Mouse (Mus musculus) intestine, embryonic 14.5 days (tissue): Measurements from ENCODE around the gene Ahnak2. TPM values are rescaled to one million over a fixed set of nuclear protein-coding genes. Genes with fewer than 3 reads are reported as not detected.
"Not testable (repeated sequence)": the region's sequence is repeated elsewhere in the genome, so short reads cannot be mapped to it uniquely, and the experiment has no call there.

Experiments
- ATAC-seq: fragments of 200-750 bp; cut with Nextera tagmentation; replicated peaks from 2 replicates; pipeline ENCODE4 v1.8.0; 2017; ENCODE audit warnings: low read depth, moderate number of reproducible peaks, moderate TSS enrichment, moderate library complexity; ENCODE audit not compliant: low FRiP score, low TSS enrichment
- DNase-seq: peaks from one replicate; pipeline ENCODE4 v3.0.0-alpha.2; 2018; ENCODE audit warnings: low spot score
- H3K27ac ChIP-seq: fragments of 300-500 bp; sonication (generic); 2 replicates; pipeline ENCODE4 v1.5.1; 2014; ENCODE audit warnings: low read depth, mild to moderate bottlenecking, control low read depth
- H3K27me3 ChIP-seq: fragments of 300-500 bp; sonication (generic); replicated peaks from 2 replicates; pipeline ENCODE4 v1.6.1; 2014; ENCODE audit warnings: low read length, control low read depth; ENCODE audit not compliant: control insufficient read depth, insufficient read depth
- H3K36me3 ChIP-seq: fragments of 300-500 bp; sonication (generic); 2 replicates; pipeline ENCODE4 v1.6.1; 2014; ENCODE audit warnings: low read length, control low read depth; ENCODE audit not compliant: control insufficient read depth, insufficient read depth
- H3K4me1 ChIP-seq: fragments of 300-500 bp; sonication (generic); replicated peaks from 2 replicates; pipeline ENCODE4 v1.6.1; 2014; ENCODE audit warnings: low read length, control low read depth, mixed read lengths; ENCODE audit not compliant: control insufficient read depth, insufficient read depth
- H3K4me2 ChIP-seq: fragments of 300-500 bp; sonication (generic); 2 replicates; pipeline ENCODE4 v1.6.1; 2014; ENCODE audit warnings: low read length
- H3K4me3 ChIP-seq: fragments of 300-500 bp; sonication (generic); 2 replicates; pipeline ENCODE4 v1.5.1; 2014; ENCODE audit warnings: low read depth, low read length, control low read depth, mixed read lengths
- H3K9ac ChIP-seq: fragments of 300-500 bp; sonication (generic); 2 replicates; pipeline ENCODE4 v1.6.1; 2014; ENCODE audit warnings: mild to moderate bottlenecking, low read length
- H3K9me3 ChIP-seq: fragments of 300-500 bp; sonication (generic); 2 replicates; pipeline ENCODE4 v1.6.1; 2016; ENCODE audit warnings: low read length, control low read depth; ENCODE audit not compliant: control insufficient read depth
- WGBS: fragments of 180-500 bp; shearing (Covaris S2); extraction: QIAGEN DNeasy Blood & Tissue Kit; methylation state at CpG from one replicate; pipeline ENCODE4 v1.1.7; 2014; 5-methylcytosine and 5-hydroxymethylcytosine counted together
- polyA plus RNA-seq: library from polyadenylated mRNA; unstranded; fragments of >200 nt; fragmentation: Nextera tagmentation; extraction: Ambion mirVana; gene quantifications from 2 replicates; pipeline ENCODE4 v1.2.1, GENCODE M21; 2014

Ahnak2 gene
- polyA plus RNA-seq, 1 experiment from 2014 or later = 2.9 TPM

- Histone ChIP-seq H3K4me2 (no peak overlapping the region; the same call in 1 of the 2 replicates), H3K4me3 (no peak overlapping the region), H3K27me3 (no peaks in the 10 kb centered on the region), H3K36me3 (peaks cover 52% of the 10 kb centered on the region), H3K9ac (no peak overlapping the region), H3K27ac (no peak overlapping the region), H3K9me3 (no peaks in the 10 kb centered on the region), H3K4me1 (peaks cover 40% of the 10 kb centered on the region)
- 86% methylated on average over 5 of the region's 5 CpGs for WGBS
- ATAC-seq (no peak), DNase-seq (no peak)
These were observed 23.4 kb upstream of the Ahnak2 start for GRCm38 (mm10) chr12:112825901-112826300.

GRCm38 (mm10) chr12:112823221-112823620, 20.8 kb upstream of the Ahnak2 start:
- no peak overlapping the region for H3K4me2 ChIP-seq
- peaks cover 33% of the 10 kb centered on the region for H3K4me1 ChIP-seq
- peaks cover 79% of the 10 kb centered on the region for H3K36me3 ChIP-seq
- DNase-seq (no peak), ATAC-seq (no peak)
- H3K9ac ChIP-seq = no peak overlapping the region
- WGBS = 63% methylated on average over 4 of the region's 4 CpGs
- no peak overlapping the region for H3K27ac ChIP-seq
- H3K9me3 ChIP-seq = no peaks in the 10 kb centered on the region
- H3K27me3 ChIP-seq = no peaks in the 10 kb centered on the region
- no peak overlapping the region for H3K4me3 ChIP-seq

GRCm38 (mm10) chr12:112822676-112823075, 20.2 kb upstream of the Ahnak2 start:
- DNase-seq = no peak
- no peak for ATAC-seq

GRCm38 (mm10) chr12:112821974-112822373, 19.5 kb upstream of the Ahnak2 start:
- H3K36me3 ChIP-seq = peaks cover 80% of the 10 kb centered on the region
- H3K4me2 ChIP-seq = no peak overlapping the region
- ATAC-seq (no peak), DNase-seq (no peak)
- no peak overlapping the region for H3K4me3 ChIP-seq
- 76% methylated on average over 4 of the region's 4 CpGs for WGBS
- peaks cover 23% of the 10 kb centered on the region for H3K4me1 ChIP-seq
- H3K27ac ChIP-seq = no peak overlapping the region
- H3K9ac ChIP-seq = no peak overlapping the region
- H3K27me3 ChIP-seq = no peaks in the 10 kb centered on the region
- H3K9me3 ChIP-seq = no peaks in the 10 kb centered on the region

More at GRCm38 (mm10) chr12:112822676-112823075, 20.2 kb upstream of the Ahnak2 start:
- H3K9ac ChIP-seq = no peak overlapping the region
- no peak overlapping the region for H3K4me2 ChIP-seq
- H3K9me3 ChIP-seq = no peaks in the 10 kb centered on the region
- 68% methylated on average over 2 of the region's 2 CpGs for WGBS
- H3K4me1 ChIP-seq = peaks cover 30% of the 10 kb centered on the region
- H3K4me3 ChIP-seq = no peak overlapping the region
- H3K36me3 ChIP-seq = peaks cover 83% of the 10 kb centered on the region
- no peak overlapping the region for H3K27ac ChIP-seq
- H3K27me3 ChIP-seq = no peaks in the 10 kb centered on the region

- no peak for DNase-seq
- H3K27ac ChIP-seq = no peak overlapping the region
- no peak overlapping the region for H3K4me3 ChIP-seq
- H3K4me1 ChIP-seq = peaks cover 15% of the 10 kb centered on the region; the same call in 1 of the 2 replicates
- peaks cover 77% of the 10 kb centered on the region for H3K36me3 ChIP-seq
- no peak overlapping the region for H3K9ac ChIP-seq
- H3K27me3 ChIP-seq = no peaks in the 10 kb centered on the region
- H3K9me3 ChIP-seq = no peaks in the 10 kb centered on the region
- no peak for ATAC-seq
- WGBS = 64% methylated on average over 1 of the region's 1 CpGs
- no peak overlapping the region for H3K4me2 ChIP-seq
These were observed 18.8 kb upstream of the Ahnak2 start for GRCm38 (mm10) chr12:112821216-112821615.

- no peak for ATAC-seq
- no peaks in the 10 kb centered on the region for H3K9me3 ChIP-seq
- no peak overlapping the region for H3K9ac ChIP-seq
- H3K4me2 ChIP-seq = no peak overlapping the region
- H3K4me3 ChIP-seq = no peak overlapping the region
- no peak for DNase-seq
- peaks cover 78% of the 10 kb centered on the region for H3K36me3 ChIP-seq
- peaks cover 11% of the 10 kb centered on the region; the same call in 1 of the 2 replicates for H3K4me1 ChIP-seq
- no peaks in the 10 kb centered on the region for H3K27me3 ChIP-seq
- 71% methylated on average over 12 of the region's 12 CpGs for WGBS
- H3K27ac ChIP-seq = no peak overlapping the region
These were observed 18.0 kb upstream of the Ahnak2 start for GRCm38 (mm10) chr12:112820401-112820999.

- 86% methylated on average over 8 of the region's 8 CpGs for WGBS
- peaks cover 11% of the 10 kb centered on the region; the same call in 1 of the 2 replicates for H3K4me1 ChIP-seq
- H3K4me2 ChIP-seq = no peak overlapping the region
- no peaks in the 10 kb centered on the region for H3K27me3 ChIP-seq
- H3K27ac ChIP-seq = no peak overlapping the region
- no peak overlapping the region for H3K9ac ChIP-seq
- peaks cover 83% of the 10 kb centered on the region for H3K36me3 ChIP-seq
- no peaks in the 10 kb centered on the region for H3K9me3 ChIP-seq
- H3K4me3 ChIP-seq = no peak overlapping the region
- no peak for ATAC-seq
- no peak for DNase-seq
These were observed 16.7 kb upstream of the Ahnak2 start for GRCm38 (mm10) chr12:112819057-112819662.

- not testable (repeated sequence) for H3K9ac ChIP-seq, H3K27me3 ChIP-seq, H3K4me1 ChIP-seq, H3K27ac ChIP-seq, H3K4me3 ChIP-seq, H3K9me3 ChIP-seq, DNase-seq, ATAC-seq, H3K4me2 ChIP-seq
- H3K36me3 ChIP-seq = peaks cover 71% of the 10 kb centered on the region
- 83% methylated on average over 7 of the region's 7 CpGs for WGBS
These were observed 14.4 kb upstream of the Ahnak2 start for GRCm38 (mm10) chr12:112816866-112817265.

GRCm38 (mm10) chr12:112816294-112816693, 13.8 kb upstream of the Ahnak2 start:
- WGBS = 53% methylated on average over 4 of the region's 4 CpGs

More at GRCm38 (mm10) chr12:112816294-112816693, 13.8 kb upstream of the Ahnak2 start:
- 0 out of 2 replicates have a peak, but pooled peaks have one; percentile 29 for ATAC-seq
- H3K9ac ChIP-seq = no peak overlapping the region
- no peak overlapping the region for H3K27ac ChIP-seq
- H3K27me3 ChIP-seq = no peaks in the 10 kb centered on the region
- H3K36me3 ChIP-seq = peaks cover 65% of the 10 kb centered on the region
- 0 out of 2 replicates have a peak, but pooled peaks cover 2% of the 10 kb centered on the region for H3K4me1 ChIP-seq
- H3K9me3 ChIP-seq = no peaks in the 10 kb centered on the region
- peak; percentile 65 for DNase-seq
- H3K4me3 ChIP-seq = no peak overlapping the region
- no peak overlapping the region for H3K4me2 ChIP-seq
